Mouse (Mus musculus) embryo, embryonic 11.5 days (tissue): ENCODE data around the gene Rassf3.
A peak's percentile ranks its signal among the peaks of the same experiment; 100 is the strongest.

Source experiments
- DNase-seq: peaks from one replicate; pipeline ENCODE4 v3.0.0-alpha.2; 2012; ENCODE audit warnings: low read depth, low spot score

Gene Rassf3

DNA sequence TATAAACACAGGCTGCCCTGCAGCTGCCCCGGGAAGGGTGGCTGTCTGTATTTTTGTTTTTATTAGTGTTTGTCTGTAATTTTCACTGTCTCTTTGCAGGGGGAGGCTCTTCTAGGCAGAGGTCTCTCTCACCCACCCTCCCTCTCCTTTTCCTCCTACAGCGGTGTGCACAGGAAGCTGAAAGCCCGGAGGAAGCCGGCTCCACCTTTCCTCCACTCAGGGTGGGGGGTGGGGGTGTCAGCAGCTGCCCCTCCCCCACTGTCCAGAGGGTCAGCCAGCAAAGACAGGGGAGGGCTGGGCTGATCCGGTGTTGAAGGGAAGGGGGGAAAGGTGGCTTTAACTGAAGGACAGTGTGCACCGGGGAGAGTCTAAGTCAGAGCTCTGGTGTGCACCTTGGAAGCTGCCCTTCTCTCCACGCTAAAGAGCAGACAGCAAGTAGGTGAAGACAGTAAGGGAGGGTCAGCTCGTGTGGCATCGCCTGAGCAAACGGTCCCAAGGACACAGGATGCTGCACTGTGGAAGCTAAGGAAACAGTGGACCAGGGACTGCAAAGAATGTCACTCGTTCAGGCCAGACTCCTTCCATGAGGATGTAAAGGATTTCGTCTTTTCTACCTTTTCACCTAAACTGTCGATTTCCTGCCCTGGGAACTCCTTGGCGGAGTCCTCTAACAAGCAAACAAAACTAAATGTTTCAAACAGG is 46.0 kb downstream of the Rassf3 start:
- DNase-seq, result no peak

- no peak for DNase-seq
Observed at GRCm38 (mm10) chr10:121429581-121429980, 46.6 kb downstream of the Rassf3 start.

GRCm38 (mm10) chr10:121429089-121429488 is 47.1 kb downstream of the Rassf3 start:
- no peak for DNase-seq

- no peak for DNase-seq
Observed at GRCm38 (mm10) chr10:121428011-121428711, 48.0 kb downstream of the Rassf3 start.

DNA sequence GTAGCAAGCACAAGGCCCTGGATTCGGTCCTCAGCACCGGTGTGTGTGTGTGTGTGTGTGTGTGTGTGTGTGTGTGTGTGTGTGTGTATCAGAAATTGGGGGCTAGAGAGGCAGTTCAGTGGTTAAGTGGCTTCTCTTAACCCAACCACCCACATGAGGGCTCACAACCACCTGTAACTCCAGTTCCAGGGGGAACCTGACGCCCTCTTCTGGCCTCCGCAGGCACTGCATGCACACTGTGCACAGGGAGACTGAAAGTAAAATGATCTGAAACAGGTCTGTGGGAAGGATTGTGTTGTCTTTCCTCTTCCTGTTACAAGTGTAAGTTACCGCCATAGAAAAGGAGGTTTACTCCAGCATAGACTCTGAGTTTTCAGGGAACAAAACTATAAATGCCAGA is 49.0 kb downstream of the Rassf3 start:
- DNase-seq, result no peak

DNA sequence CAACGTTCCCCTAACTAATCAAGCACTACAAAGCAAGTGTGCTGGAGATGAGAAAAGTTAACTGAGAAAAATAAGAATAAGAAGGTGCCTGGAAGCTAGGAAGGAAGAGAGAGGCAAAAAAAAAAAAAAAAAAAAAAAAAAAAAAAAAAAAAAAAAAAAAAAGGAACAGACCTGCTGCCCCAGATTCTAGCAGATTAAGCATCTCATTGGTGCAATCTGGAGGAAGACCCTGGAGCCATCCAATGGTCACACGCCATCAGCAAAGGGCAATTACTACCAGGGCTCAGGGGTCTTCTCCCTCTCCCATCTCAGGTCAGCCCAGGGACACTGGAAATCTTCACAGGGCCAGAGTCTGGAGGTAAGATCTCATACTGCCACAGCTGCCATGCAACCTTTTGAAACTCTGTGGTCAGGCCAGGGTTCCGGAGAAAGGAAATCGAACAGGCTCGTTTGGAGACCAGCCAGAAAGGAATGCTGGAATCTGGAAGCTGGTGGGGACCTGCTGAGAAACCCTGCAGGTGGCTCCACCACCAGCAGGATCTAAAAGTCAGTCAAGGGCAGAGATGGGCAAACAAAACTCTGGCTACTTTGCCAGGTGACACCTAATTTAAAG is 49.6 kb downstream of the Rassf3 start:
- no peak for DNase-seq

DNA sequence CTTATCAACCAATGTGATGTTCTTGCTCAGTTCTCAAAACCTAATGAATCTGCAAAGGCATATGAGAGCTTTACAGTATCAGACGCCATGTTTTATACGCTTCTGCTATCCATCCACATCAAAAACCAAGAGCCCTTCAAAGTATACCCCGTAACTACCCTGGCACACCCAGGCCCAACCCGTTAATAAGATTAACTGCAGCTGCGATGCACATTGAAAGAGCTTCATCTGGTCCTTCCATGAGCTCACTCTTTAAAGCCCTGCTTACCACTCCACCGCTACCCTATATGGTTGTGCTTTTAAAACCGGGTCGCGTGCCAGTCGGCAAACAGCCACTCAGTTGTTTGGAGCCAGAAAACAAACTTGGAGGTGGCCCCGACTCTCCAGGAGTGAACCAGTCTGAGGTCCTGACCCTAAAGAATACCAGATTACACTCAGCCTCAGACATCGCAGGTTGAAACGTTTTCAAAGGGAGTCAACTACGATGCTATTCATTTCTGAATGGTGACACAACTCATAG is 50.6 kb downstream of the Rassf3 start:
- no peak for DNase-seq

- no peak for DNase-seq
Observed at GRCm38 (mm10) chr10:121425079-121425478, 51.1 kb downstream of the Rassf3 start.

- DNase-seq, result no peak
Observed at GRCm38 (mm10) chr10:121424455-121424854, 51.7 kb downstream of the Rassf3 start.

- DNase-seq, result no peak
Observed at GRCm38 (mm10) chr10:121423541-121424349, 52.4 kb downstream of the Rassf3 start.

DNA sequence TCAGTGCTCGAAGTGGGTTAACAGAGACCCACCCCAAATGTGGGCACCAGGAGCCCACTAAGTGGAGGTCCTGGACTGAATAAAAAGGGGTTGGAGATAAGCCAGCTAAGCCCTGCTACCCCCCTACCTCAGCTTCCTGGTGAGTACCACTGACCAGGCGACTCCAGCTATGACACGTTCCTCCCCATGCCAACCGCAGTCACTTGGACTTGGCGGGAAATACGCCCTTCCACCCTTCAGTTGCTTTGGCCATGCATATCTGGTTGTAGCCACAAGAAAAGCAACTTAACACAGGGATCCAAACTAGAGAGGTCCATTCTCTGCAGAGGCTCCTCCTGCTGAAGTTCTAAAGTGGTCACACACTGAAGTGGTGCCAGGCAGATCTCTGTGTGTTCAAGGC is 53.9 kb downstream of the Rassf3 start:
- no peak for DNase-seq

DNA sequence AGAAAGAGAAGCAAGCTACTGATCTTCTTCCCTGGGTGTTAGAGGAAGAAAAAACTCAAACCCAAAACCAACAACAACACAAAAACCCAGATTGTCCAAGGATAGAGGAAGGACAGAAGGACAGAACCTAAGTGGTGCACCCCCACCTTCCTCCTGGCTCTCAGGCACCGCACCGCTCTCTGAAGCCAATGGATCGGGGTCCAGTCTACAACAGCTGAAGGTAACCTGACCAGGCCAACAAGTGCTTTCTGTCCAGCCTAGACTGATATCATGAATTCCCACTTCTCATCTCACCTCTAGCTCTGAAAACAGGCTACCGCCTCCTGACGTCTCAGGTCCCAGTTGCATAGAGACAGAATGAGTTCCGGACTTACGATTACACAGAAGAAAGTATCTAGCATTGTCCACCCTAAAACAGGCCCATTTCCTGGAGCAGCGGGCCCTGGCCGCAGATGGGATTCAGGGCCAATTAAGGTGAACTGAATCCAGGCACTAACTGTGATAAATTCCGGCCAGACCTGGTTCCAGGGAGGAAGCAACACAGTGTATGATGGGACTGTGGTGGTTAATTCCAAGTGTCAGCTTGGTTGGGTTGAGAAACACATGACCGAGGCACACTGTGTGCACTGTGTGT is 54.4 kb downstream of the Rassf3 start:
- DNase-seq, result no peak

GRCm38 (mm10) chr10:121421023-121421422 is 55.1 kb downstream of the Rassf3 start:
- no peak for DNase-seq

DNA sequence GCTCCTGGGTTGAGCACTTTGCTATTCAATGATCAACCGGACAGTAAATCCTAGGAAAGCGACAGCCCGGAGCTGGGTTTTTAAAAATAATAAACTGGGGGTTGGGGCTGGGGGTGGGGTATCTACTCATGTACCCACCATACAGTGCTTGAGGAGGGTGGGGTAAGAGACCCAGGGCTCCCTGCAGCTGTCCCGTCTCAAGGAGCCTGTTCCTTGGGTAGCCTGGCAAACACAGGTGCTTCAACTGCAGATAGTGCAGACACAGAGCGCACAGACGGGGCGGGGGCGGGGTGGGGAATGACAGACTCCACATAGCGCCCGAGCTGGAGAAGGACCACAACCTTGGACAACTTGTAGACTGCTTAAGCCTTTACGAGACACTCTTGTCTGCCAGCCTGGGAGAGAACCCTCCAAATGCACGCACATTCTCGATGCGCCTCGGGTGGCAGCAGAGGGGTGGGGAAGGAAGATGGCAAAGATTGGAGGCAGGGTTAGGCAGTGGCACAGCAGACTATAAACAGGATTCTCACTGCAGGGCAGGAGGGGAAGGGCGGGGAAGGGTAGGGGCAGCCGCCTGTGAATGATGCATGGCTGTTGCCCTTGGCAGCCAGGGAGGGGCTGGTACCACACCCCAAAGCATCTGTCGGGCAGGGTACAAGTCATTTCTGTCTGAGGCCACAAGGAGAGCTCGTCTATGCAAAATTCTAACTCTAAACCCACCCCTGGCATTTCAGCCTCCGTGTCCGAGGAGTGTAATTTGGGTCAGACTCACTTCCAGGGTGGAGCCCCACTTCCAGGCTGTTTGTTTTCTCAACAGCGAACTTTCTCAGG is 56.3 kb downstream of the Rassf3 start:
- DNase-seq, result no peak

DNA sequence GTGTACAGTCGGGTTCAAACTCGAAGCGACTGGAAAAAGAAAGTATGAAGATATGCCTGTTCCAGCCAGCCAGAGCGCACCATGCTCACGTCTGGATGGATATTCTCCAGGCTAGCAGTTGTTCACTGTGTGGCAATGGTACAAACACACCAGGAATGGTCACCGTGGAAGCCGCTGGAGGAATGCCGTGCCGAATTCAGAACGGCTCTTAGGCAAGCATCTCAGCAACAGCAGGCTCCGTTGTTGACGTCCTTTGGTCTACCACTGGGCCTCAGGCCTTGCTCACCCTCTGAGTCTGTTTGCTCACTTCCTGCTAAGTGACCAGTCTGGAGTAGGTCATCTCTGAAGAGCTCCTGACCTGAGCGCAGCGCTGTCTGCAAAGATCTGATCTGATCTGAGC is 57.3 kb downstream of the Rassf3 start:
- DNase-seq, result no peak

- no peak for DNase-seq
Observed at GRCm38 (mm10) chr10:121414127-121414526, 62.0 kb downstream of the Rassf3 start.

- no peak for DNase-seq
Observed at GRCm38 (mm10) chr10:121412824-121413223, 63.3 kb downstream of the Rassf3 start.

DNA sequence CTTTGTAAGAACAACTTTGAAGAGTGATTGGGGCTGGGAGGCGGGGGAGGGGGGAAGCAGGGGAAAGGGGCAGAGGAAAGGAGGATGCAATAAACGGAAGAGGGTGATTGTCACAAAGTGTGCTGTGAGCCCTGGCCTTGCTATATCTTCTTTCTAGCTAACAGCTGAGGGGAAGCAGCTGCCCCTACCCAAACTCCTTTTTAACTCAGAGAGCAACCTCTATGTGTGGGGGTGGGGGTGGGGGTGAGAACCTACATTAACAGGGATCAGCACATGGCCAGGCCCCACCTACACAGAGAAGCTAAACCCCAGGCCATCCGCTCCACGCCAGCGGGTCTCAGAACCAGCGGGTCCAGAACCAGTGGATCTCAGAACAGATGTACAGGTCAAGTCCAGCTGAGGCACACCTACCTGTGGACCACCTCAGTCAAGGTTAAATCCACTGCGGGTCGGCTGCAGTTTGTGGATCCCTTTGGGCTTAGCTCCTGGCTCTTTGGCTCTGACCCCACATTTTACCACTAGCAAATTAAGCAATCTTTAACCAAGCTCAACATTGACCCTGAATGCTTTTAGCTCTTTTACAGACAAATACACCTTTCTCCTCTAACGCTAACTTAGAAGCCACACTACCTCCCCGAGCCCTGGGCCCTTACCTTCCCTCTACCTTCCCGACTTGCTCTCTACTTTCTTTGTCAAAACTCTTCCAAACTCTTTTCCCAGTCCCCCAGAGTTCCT is 64.3 kb downstream of the Rassf3 start:
- no peak for DNase-seq

DNA sequence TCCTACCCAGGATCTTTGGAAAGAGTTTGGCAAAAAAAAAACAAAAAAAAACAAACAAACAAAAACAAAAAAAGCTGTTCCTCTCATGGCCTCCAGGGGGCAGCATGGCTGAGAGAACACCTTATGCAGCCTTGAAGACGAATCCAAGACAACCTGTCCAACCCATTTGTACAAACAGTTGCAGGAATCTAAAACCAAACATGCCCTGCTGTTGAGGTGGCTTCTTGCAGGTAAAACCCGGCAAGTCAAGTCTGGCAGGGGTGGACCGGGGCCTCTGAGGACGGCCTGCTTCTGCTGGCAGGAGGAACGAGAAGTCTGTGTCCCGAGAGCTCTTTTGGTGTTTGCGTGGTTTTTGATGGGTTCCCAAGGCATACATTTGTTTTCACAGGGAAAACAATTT is 66.4 kb downstream of the Rassf3 start:
- peak; percentile 41 for DNase-seq

GRCm38 (mm10) chr10:121403946-121404345 is 72.2 kb downstream of the Rassf3 start:
- no peak for DNase-seq
